ENCODE assay signal across 6 mouse cellular contexts in genomic region chrX:159478243-159478940, GRCm38 (mm10). TPM values are rescaled to one million over a fixed set of nuclear protein-coding genes. Genes with fewer than 3 reads are reported as not detected.
A peak's percentile ranks its signal among the peaks of the same experiment; 100 is the strongest.
DNase-seq lines count a peak whose midpoint lies in the region; ATAC-seq and TF ChIP-seq lines count a peak whose summit lies in the region.
"Not testable (repeated sequence)": the region's sequence is repeated elsewhere in the genome, so short reads cannot be mapped to it uniquely, and the experiment has no call there.

No protein-coding gene starts in this region.

- not testable (repeated sequence) for H3K4me1 ChIP-seq in MEL (ENCODE audit: control insufficient read depth in 1 of 2, insufficient read depth in 2 of 2, low read length in 2 of 2); liver, embryonic 11.5 days (replicated peaks; ENCODE audit: control insufficient read depth, insufficient read depth, low read length); liver, postnatal 0 days (ENCODE audit: insufficient read depth)
- H3K4me1 ChIP-seq in liver, embryonic 13.5 days (replicated peaks): peaks cover 23% of the 10 kb centered on the region
- H3K4me1 ChIP-seq in liver, embryonic 15.5 days (replicated peaks): peaks cover 15% of the 10 kb centered on the region; the same call in 1 of the 2 replicates

- H3K9ac ChIP-seq in MEL (ENCODE audit: control insufficient read depth, low read depth, low read length, poor library complexity, severe bottlenecking); liver, embryonic 11.5 days (ENCODE audit: low read depth, low read length); liver, embryonic 13.5 days; liver, embryonic 15.5 days; liver, postnatal 0 days (replicated peaks): not testable (repeated sequence)

- H3K4me2 ChIP-seq in liver, embryonic 11.5 days; liver, postnatal 0 days (ENCODE audit: low read depth, low read length): not testable (repeated sequence)
- H3K4me2 ChIP-seq in liver, embryonic 13.5 days: peak overlapping the region; percentile 47
- H3K4me2 ChIP-seq in liver, embryonic 15.5 days: peak overlapping the region; percentile 40

- TF ChIP-seq POLR2A in MEL (IDR thresholded peaks at IDR 0.05; ENCODE audit: control insufficient read depth in 1 of 2, insufficient read depth in 1 of 2, low read depth in 1 of 2, low read length in 2 of 2, poor library complexity in 1 of 2): not testable (repeated sequence)

- TF ChIP-seq CTCF in MEL (IDR thresholded peaks at IDR 0.05 in 2 of 3, conservative IDR thresholded peaks at IDR 0.05 in 1 of 3; ENCODE audit: control insufficient read depth in 1 of 3, insufficient read depth in 1 of 3, low read depth in 2 of 3, low read length in 3 of 3, poor library complexity in 1 of 3, severe bottlenecking in 1 of 3); liver, postnatal 0 days (IDR thresholded peaks at IDR 0.05; ENCODE audit: low read depth): not testable (repeated sequence)

- DNase-seq in MEL (ENCODE audit: low read depth, low spot score): peak; percentile 30
- peak; percentile 25 for DNase-seq in c-Kit-positive CD71-positive TER-119-negative erythroid progenitor cells, embryonic 14.5 days (ENCODE audit: low read depth)
- DNase-seq in liver, embryonic 11.5 days (ENCODE audit: low spot score); liver, postnatal 0 days: not testable (repeated sequence)
- DNase-seq in liver, embryonic 13.5 days: peak; percentile 45

- H3K79me2 ChIP-seq in MEL (ENCODE audit: control insufficient read depth, insufficient read depth, low read length, poor library complexity): not testable (repeated sequence)

- WGBS in liver, embryonic 11.5 days: 67% methylated on average over 4 of the region's 4 CpGs
- 45% methylated on average over 4 of the region's 4 CpGs for WGBS in liver, embryonic 13.5 days (ENCODE audit: insufficient replicate concordance)
- 41% methylated on average over 4 of the region's 4 CpGs for WGBS in liver, embryonic 15.5 days (ENCODE audit: insufficient replicate concordance)
- WGBS in liver, postnatal 0 days (ENCODE audit: insufficient replicate concordance): 70% methylated on average over 4 of the region's 4 CpGs

- peak overlapping the region; percentile 36 for H3K27ac ChIP-seq in MEL (ENCODE audit: control insufficient read depth, low read depth, low read length)
- not testable (repeated sequence) for H3K27ac ChIP-seq in liver, embryonic 11.5 days (ENCODE audit: low read depth, low read length)
- peak overlapping the region; percentile 80 for H3K27ac ChIP-seq in liver, embryonic 13.5 days
- H3K27ac ChIP-seq in liver, embryonic 15.5 days (replicated peaks): peak overlapping the region; percentile 80
- H3K27ac ChIP-seq in liver, postnatal 0 days (ENCODE audit: low read depth): 0 out of 2 replicates have a peak overlapping the region, but pooled peaks have one; percentile 22

- H3K9me3 ChIP-seq in MEL (replicated peaks; ENCODE audit: insufficient read depth, low read length); liver, embryonic 11.5 days (ENCODE audit: control insufficient read depth, low read length); liver, embryonic 13.5 days (replicated peaks); liver, embryonic 15.5 days (replicated peaks); liver, postnatal 0 days (ENCODE audit: low read length): not testable (repeated sequence)

- not testable (repeated sequence) for H3K4me3 ChIP-seq in MEL (ENCODE audit: control insufficient read depth in 1 of 2, insufficient read depth in 1 of 2, low read depth in 2 of 2, low read length in 2 of 2); liver, embryonic 11.5 days (ENCODE audit: low read depth, low read length); liver, embryonic 13.5 days (replicated peaks); liver, embryonic 15.5 days (replicated peaks); liver, postnatal 0 days (ENCODE audit: low read depth, low read length)

- 0 out of 2 replicates have a peak, but pooled peaks have one; percentile 57 for ATAC-seq in liver, embryonic 11.5 days (replicated peaks; ENCODE audit: low FRiP score)
- peak; percentile 80 for ATAC-seq in liver, embryonic 13.5 days (ENCODE audit: low read depth)
- ATAC-seq in liver, embryonic 15.5 days (ENCODE audit: insufficient read depth): peak; percentile 80
- ATAC-seq in liver, postnatal 0 days: peak; percentile 54; the same call in 1 of the 2 replicates

- not testable (repeated sequence) for H3K27me3 ChIP-seq in MEL (ENCODE audit: control insufficient read depth in 1 of 2, insufficient read depth in 2 of 2, low read length in 2 of 2); liver, embryonic 11.5 days (replicated peaks; ENCODE audit: control insufficient read depth, insufficient read depth, low read length); liver, embryonic 13.5 days; liver, embryonic 15.5 days; liver, postnatal 0 days (ENCODE audit: insufficient read depth, low read length)

- TF ChIP-seq RAD21 in MEL (IDR thresholded peaks at IDR 0.05; ENCODE audit: low read depth, low read length): not testable (repeated sequence)

- peak; percentile 88 to 89 for TF ChIP-seq EP300 in MEL (IDR thresholded peaks at IDR 0.05; ENCODE audit: low read depth in 1 of 2, low read length in 2 of 2)
- peak; percentile 90 for TF ChIP-seq EP300 in liver, postnatal 0 days (IDR thresholded peaks at IDR 0.05; ENCODE audit: low read depth)

- H3K36me3 ChIP-seq in MEL (ENCODE audit: control insufficient read depth in 1 of 2, insufficient read depth in 2 of 2, low read length in 2 of 2); liver, embryonic 11.5 days (ENCODE audit: control insufficient read depth, insufficient read depth, low read length); liver, embryonic 13.5 days; liver, embryonic 15.5 days (replicated peaks); liver, postnatal 0 days (replicated peaks; ENCODE audit: insufficient read depth, low read length): not testable (repeated sequence)

TF ChIP-seq in MEL, 35 proteins besides CTCF, POLR2A, EP300 and RAD21:
- TF ChIP-seq BHLHE40 (IDR thresholded peaks at IDR 0.05; ENCODE audit: borderline replicate concordance, low read depth, low read length) (0 out of 2 replicates have a peak, but pooled peaks have one; percentile 47), RCOR1 (IDR thresholded peaks at IDR 0.05; ENCODE audit: low read depth, low read length) (peak; percentile 66; the same call in 1 of the 2 replicates), GATA1 (IDR thresholded peaks at IDR 0.05; ENCODE audit: low read depth, low read length) (peak; percentile 90), USF1 (IDR thresholded peaks at IDR 0.05; ENCODE audit: low read depth, low read length) (peak; percentile 21; the same call in 1 of the 2 replicates), ETS1 (IDR thresholded peaks at IDR 0.05; ENCODE audit: low read depth, low read length) (peak; percentile 76), TCF12 (IDR thresholded peaks at IDR 0.05; ENCODE audit: low read depth, low read length) (peak; percentile 94), SIN3A (IDR thresholded peaks at IDR 0.05; ENCODE audit: low read length) (peak; percentile 42; the same call in 1 of the 2 replicates), MAFK (IDR thresholded peaks at IDR 0.05; ENCODE audit: borderline replicate concordance, low read depth, low read length) (0 out of 2 replicates have a peak, but pooled peaks have one; percentile 11), TAL1 (IDR thresholded peaks at IDR 0.05; ENCODE audit: low read length) (peak; percentile 45)

RNA-seq across cellular contexts. Expression of gene Bclaf3, which starts 48.1 kb away (rescaled TPM):
- 12.8 and 13.0 TPM in 2 replicates for total RNA-seq in MEL (2012; rRNA removed)
- polyA plus RNA-seq in MEL (2012; ENCODE audit: insufficient read depth in 1 of 2, insufficient read length in 2 of 2, low read depth in 1 of 2, low replicate concordance in 2 of 2, missing spikeins in 1 of 2): 10 to 100 TPM in 1 of 2 experiments, not detected in 1; 23.7 TPM
- 14.3 and 15.9 TPM in 2 replicates for polyA plus RNA-seq in liver, embryonic 11.5 days (2014; fragmentation: Nextera tagmentation; extraction: Ambion mirVana)
- polyA plus RNA-seq in liver, embryonic 13.5 days (2015; fragmentation: Nextera tagmentation; extraction: Ambion mirVana): 7.7 and 9.9 TPM in 2 replicates
- 7.0 and 7.2 TPM in 2 replicates for polyA plus RNA-seq in liver, embryonic 15.5 days (2015; fragmentation: Nextera tagmentation; extraction: Ambion mirVana)
- 4.1 and 4.6 TPM in 2 replicates for polyA plus RNA-seq in liver, postnatal 0 days (2015; fragmentation: Nextera tagmentation; extraction: Ambion mirVana)
